In genomic region chr13:17296460-17296859, GRCm38 (mm10) we compare ENCODE assay signal across 21 mouse cellular contexts.
DNase-seq lines count a peak whose midpoint lies in the region; ATAC-seq and TF ChIP-seq lines count a peak whose summit lies in the region.
"Had no signal": no experiment of that assay in that cellular context is flagged by ENCODE, and none has a peak within 500 bp of the region (broad histone marks: within the 10 kb centered on the region; RNA-seq: fewer than 3 reads in every experiment).

No protein-coding gene starts in this region.

- H3K9me3 ChIP-seq in forebrain, embryonic 14.5 days (replicated peaks; ENCODE audit: control insufficient read depth, low read length): no peaks in the 10 kb centered on the region
- no peaks in the 10 kb centered on the region for H3K9me3 ChIP-seq in forebrain, embryonic 16.5 days (ENCODE audit: control insufficient read depth, low read length)
- H3K9me3 ChIP-seq in lung, embryonic 14.5 days (ENCODE audit: low read depth, low read length): no peaks in the 10 kb centered on the region
- H3K9me3 ChIP-seq: forebrain, embryonic 15.5 days; heart, embryonic 13.5 days; kidney, embryonic 15.5 days; midbrain, embryonic 10.5 days had no signal

- no peaks in the 10 kb centered on the region for H3K36me3 ChIP-seq in forebrain, embryonic 14.5 days (ENCODE audit: control insufficient read depth, insufficient read depth, low read length)
- H3K36me3 ChIP-seq in forebrain, embryonic 16.5 days (ENCODE audit: control insufficient read depth, insufficient read depth): no peaks in the 10 kb centered on the region
- no peaks in the 10 kb centered on the region for H3K36me3 ChIP-seq in lung, embryonic 14.5 days (ENCODE audit: insufficient read depth)
- H3K36me3 ChIP-seq: forebrain, embryonic 15.5 days; heart, embryonic 13.5 days; kidney, embryonic 15.5 days; midbrain, embryonic 10.5 days had no signal

- TF ChIP-seq POLR2A in embryonic fibroblast, embryonic 13.5 days (IDR thresholded peaks at IDR 0.05; ENCODE audit: low read depth, low read length): 0 out of 2 replicates have a peak, but pooled peaks have one; percentile 6

- no peaks in the 10 kb centered on the region for H3K27me3 ChIP-seq in forebrain, embryonic 14.5 days (replicated peaks; ENCODE audit: control insufficient read depth, insufficient read depth, low read length)
- H3K27me3 ChIP-seq in forebrain, embryonic 16.5 days (replicated peaks; ENCODE audit: control insufficient read depth, insufficient read depth, low read length): no peaks in the 10 kb centered on the region
- no peaks in the 10 kb centered on the region for H3K27me3 ChIP-seq in lung, embryonic 14.5 days (ENCODE audit: insufficient read depth, low read length)
- H3K27me3 ChIP-seq: forebrain, embryonic 15.5 days; heart, embryonic 13.5 days; kidney, embryonic 15.5 days had no signal

- H3K4me1 ChIP-seq in forebrain, embryonic 14.5 days (ENCODE audit: control insufficient read depth, insufficient read depth, low read length): no peaks in the 10 kb centered on the region
- H3K4me1 ChIP-seq in forebrain, embryonic 16.5 days (replicated peaks; ENCODE audit: control insufficient read depth, insufficient read depth, low read length): no peaks in the 10 kb centered on the region
- H3K4me1 ChIP-seq in lung, embryonic 14.5 days (ENCODE audit: insufficient read depth): peaks cover 10% of the 10 kb centered on the region; the same call in 1 of the 2 replicates
- peaks cover 11% of the 10 kb centered on the region for H3K4me1 ChIP-seq in embryonic fibroblast, embryonic 13.5 days (ENCODE audit: control insufficient read depth, insufficient read depth, low read length)
- H3K4me1 ChIP-seq: forebrain, embryonic 15.5 days had no signal

- no peak overlapping the region for H3K27ac ChIP-seq in forebrain, embryonic 14.5 days (ENCODE audit: low read depth, low read length)
- no peak overlapping the region for H3K27ac ChIP-seq in forebrain, embryonic 16.5 days (ENCODE audit: low read length)
- no peak overlapping the region for H3K27ac ChIP-seq in lung, embryonic 14.5 days (ENCODE audit: low read depth)
- H3K27ac ChIP-seq in embryonic fibroblast, embryonic 13.5 days (ENCODE audit: insufficient read depth, low read length): peak overlapping the region; percentile 87; the same call in 1 of the 2 replicates
- H3K27ac ChIP-seq: forebrain, embryonic 15.5 days; kidney, embryonic 15.5 days; left cerebral cortex, adult 2 months; liver, embryonic 14.5 days; midbrain, embryonic 10.5 days had no signal

- no peak overlapping the region for H3K9ac ChIP-seq in forebrain, embryonic 14.5 days (ENCODE audit: low read length)
- H3K9ac ChIP-seq in forebrain, embryonic 16.5 days (replicated peaks; ENCODE audit: low read depth, low read length): no peak overlapping the region
- H3K9ac ChIP-seq in lung, embryonic 14.5 days: no peak overlapping the region
- H3K9ac ChIP-seq: forebrain, embryonic 15.5 days; heart, embryonic 13.5 days; kidney, embryonic 15.5 days; liver, embryonic 14.5 days had no signal

- no peak for TF ChIP-seq CTCF in lung, embryonic 14.5 days (IDR thresholded peaks at IDR 0.05; ENCODE audit: low read depth)
- no peak for TF ChIP-seq CTCF in embryonic fibroblast, embryonic 13.5 days (IDR thresholded peaks at IDR 0.05; ENCODE audit: borderline replicate concordance, insufficient read depth, low read length)

- H3K4me2 ChIP-seq in forebrain, embryonic 14.5 days (ENCODE audit: low read length): no peak overlapping the region
- H3K4me2 ChIP-seq in forebrain, embryonic 16.5 days (ENCODE audit: low read length): no peak overlapping the region
- no peak overlapping the region for H3K4me2 ChIP-seq in lung, embryonic 14.5 days
- H3K4me2 ChIP-seq: forebrain, embryonic 15.5 days; heart, embryonic 13.5 days; kidney, embryonic 15.5 days had no signal

- WGBS in forebrain, embryonic 14.5 days: 26% methylated on average over 3 of the region's 3 CpGs
- WGBS in forebrain, embryonic 16.5 days: 29% methylated on average over 3 of the region's 3 CpGs
- WGBS in lung, embryonic 14.5 days: 35% methylated on average over 3 of the region's 3 CpGs

- ATAC-seq in forebrain, embryonic 14.5 days: no peak
- no peak for ATAC-seq in forebrain, embryonic 16.5 days
- no peak for ATAC-seq in lung, embryonic 14.5 days (ENCODE audit: insufficient read depth)
- no peak for ATAC-seq in megakaryocyte progenitor cell, adult 5-6 weeks (replicated peaks; ENCODE audit: poor library complexity)

- DNase-seq in forebrain, embryonic 14.5 days (ENCODE audit: low spot score): peak; percentile 58
- peak; percentile 84 for DNase-seq in lung, embryonic 14.5 days
- DNase-seq in lung, postnatal 25 days (ENCODE audit: low spot score): no peak
- peak; percentile 40 for DNase-seq in 3T3-L1 (ENCODE audit: low read depth, low spot score)
- DNase-seq: adrenal gland, postnatal 36 days; cerebellum, adult 2 months; cerebellum, postnatal 14 days; heart, postnatal 10 days; kidney, adult 18-20 months; liver; right cerebral cortex, postnatal 14 days; thymus, postnatal 4 days had no signal

- H3K4me3 ChIP-seq in forebrain, embryonic 14.5 days (ENCODE audit: low read depth, low read length): no peak overlapping the region
- H3K4me3 ChIP-seq in forebrain, embryonic 16.5 days (replicated peaks; ENCODE audit: low read length): no peak overlapping the region
- no peak overlapping the region for H3K4me3 ChIP-seq in lung, embryonic 14.5 days (ENCODE audit: low read depth, low read length)
- no peak overlapping the region for H3K4me3 ChIP-seq in embryonic fibroblast, embryonic 13.5 days (ENCODE audit: insufficient read depth, low read length)
- H3K4me3 ChIP-seq: forebrain, embryonic 15.5 days; heart, embryonic 13.5 days; kidney, embryonic 15.5 days; left cerebral cortex, adult 2 months; midbrain, embryonic 10.5 days had no signal
